Comparison of ENCODE assay signal across 30 mouse cellular contexts in genomic region chr16:21742898-21743297, GRCm38 (mm10). TPM values are rescaled to one million over a fixed set of nuclear protein-coding genes. Genes with fewer than 3 reads are reported as not detected.
DNase-seq lines count a peak whose midpoint lies in the region; ATAC-seq and TF ChIP-seq lines count a peak whose summit lies in the region.
"Had no signal": no experiment of that assay in that cellular context is flagged by ENCODE, and none has a peak within 500 bp of the region (broad histone marks: within the 10 kb centered on the region; RNA-seq: fewer than 3 reads in every experiment).

No protein-coding gene starts in this region.

- H3K27me3 ChIP-seq in embryonic facial prominence, embryonic 14.5 days (replicated peaks; ENCODE audit: control insufficient read depth, insufficient read depth, low read length), result no peaks in the 10 kb centered on the region
- no peaks in the 10 kb centered on the region for H3K27me3 ChIP-seq in embryonic facial prominence, embryonic 10.5 days (replicated peaks; ENCODE audit: low read depth, poor library complexity, severe bottlenecking)
- no peaks in the 10 kb centered on the region for H3K27me3 ChIP-seq in liver, embryonic 15.5 days
- no peaks in the 10 kb centered on the region for H3K27me3 ChIP-seq in liver, embryonic 11.5 days (replicated peaks; ENCODE audit: control insufficient read depth, insufficient read depth, low read length)
- no peaks in the 10 kb centered on the region for H3K27me3 ChIP-seq in forebrain, postnatal 0 days (ENCODE audit: insufficient read depth, low read length)
- H3K27me3 ChIP-seq: embryonic facial prominence, embryonic 13.5 days; heart, embryonic 15.5 days; hindbrain, embryonic 13.5 days; neural tube, embryonic 13.5 days had no signal

- H3K27ac ChIP-seq in embryonic facial prominence, embryonic 14.5 days (replicated peaks; ENCODE audit: low read depth, low read length), result no peak overlapping the region
- no peak overlapping the region for H3K27ac ChIP-seq in embryonic facial prominence, embryonic 10.5 days (replicated peaks)
- H3K27ac ChIP-seq in liver, embryonic 15.5 days (replicated peaks), result peak overlapping the region; percentile 35; the same call in 1 of the 2 replicates
- no peak overlapping the region for H3K27ac ChIP-seq in liver, embryonic 11.5 days (ENCODE audit: low read depth, low read length)
- H3K27ac ChIP-seq in forebrain, postnatal 0 days (ENCODE audit: low read depth, low read length), result no peak overlapping the region
- H3K27ac ChIP-seq: embryonic facial prominence, embryonic 13.5 days; heart, embryonic 15.5 days; hindbrain, embryonic 13.5 days; neural tube, embryonic 13.5 days had no signal

- H3K4me2 ChIP-seq in embryonic facial prominence, embryonic 14.5 days (ENCODE audit: low read depth, low read length), result no peak overlapping the region
- H3K4me2 ChIP-seq in liver, embryonic 15.5 days, result no peak overlapping the region
- no peak overlapping the region for H3K4me2 ChIP-seq in liver, embryonic 11.5 days
- no peak overlapping the region for H3K4me2 ChIP-seq in forebrain, postnatal 0 days (ENCODE audit: low read depth)
- H3K4me2 ChIP-seq: embryonic facial prominence, embryonic 13.5 days; heart, embryonic 15.5 days; hindbrain, embryonic 13.5 days; lung, embryonic 14.5 days; midbrain, embryonic 11.5 days; neural tube, embryonic 13.5 days had no signal

- 90% methylated on average over 5 of the region's 5 CpGs for WGBS in embryonic facial prominence, embryonic 14.5 days
- 92% methylated on average over 5 of the region's 5 CpGs for WGBS in embryonic facial prominence, embryonic 10.5 days
- WGBS in liver, embryonic 15.5 days (ENCODE audit: insufficient replicate concordance), result 68% methylated on average over 5 of the region's 5 CpGs
- 85% methylated on average over 5 of the region's 5 CpGs for WGBS in liver, embryonic 11.5 days
- 95% methylated on average over 5 of the region's 5 CpGs for WGBS in forebrain, postnatal 0 days

- no peak; the same call in 1 of the 2 replicates for ATAC-seq in embryonic facial prominence, embryonic 14.5 days (ENCODE audit: low read depth)
- ATAC-seq in liver, embryonic 15.5 days (ENCODE audit: insufficient read depth), result no peak
- no peak for ATAC-seq in liver, embryonic 11.5 days (replicated peaks; ENCODE audit: low FRiP score)
- 0 out of 2 replicates have a peak, but pooled peaks have one; percentile 12 for ATAC-seq in megakaryocyte-erythroid progenitor cell, adult 5-6 weeks (replicated peaks; ENCODE audit: low FRiP score, low TSS enrichment, poor library complexity, severe bottlenecking)
- no peak for ATAC-seq in forebrain, postnatal 0 days
- ATAC-seq: forebrain, embryonic 16.5 days; intestine, postnatal 0 days had no signal

- no peak overlapping the region for H3K4me3 ChIP-seq in embryonic facial prominence, embryonic 14.5 days (ENCODE audit: low read depth, low read length)
- H3K4me3 ChIP-seq in embryonic facial prominence, embryonic 10.5 days, result no peak overlapping the region
- no peak overlapping the region for H3K4me3 ChIP-seq in liver, embryonic 15.5 days (replicated peaks)
- H3K4me3 ChIP-seq in liver, embryonic 11.5 days (ENCODE audit: low read depth, low read length), result no peak overlapping the region
- H3K4me3 ChIP-seq in forebrain, postnatal 0 days (ENCODE audit: low read depth, low read length), result no peak overlapping the region
- H3K4me3 ChIP-seq: embryonic facial prominence, embryonic 13.5 days; erythroblast, embryonic 14.5 days; heart, embryonic 15.5 days; hindbrain, embryonic 13.5 days; neural tube, embryonic 13.5 days had no signal

- no peak for TF ChIP-seq CTCF in forebrain, postnatal 0 days (IDR thresholded peaks at IDR 0.05; ENCODE audit: low read depth)

- no peaks in the 10 kb centered on the region for H3K9me3 ChIP-seq in embryonic facial prominence, embryonic 14.5 days (ENCODE audit: control insufficient read depth, low read length)
- no peaks in the 10 kb centered on the region for H3K9me3 ChIP-seq in embryonic facial prominence, embryonic 10.5 days
- no peaks in the 10 kb centered on the region for H3K9me3 ChIP-seq in liver, embryonic 15.5 days (replicated peaks)
- no peaks in the 10 kb centered on the region for H3K9me3 ChIP-seq in liver, embryonic 11.5 days (ENCODE audit: control insufficient read depth, low read length)
- H3K9me3 ChIP-seq in forebrain, postnatal 0 days (ENCODE audit: low read length), result no peaks in the 10 kb centered on the region
- H3K9me3 ChIP-seq: embryonic facial prominence, embryonic 13.5 days; G1E; heart, embryonic 15.5 days; hindbrain, embryonic 13.5 days; neural tube, embryonic 13.5 days had no signal

- H3K4me1 ChIP-seq in embryonic facial prominence, embryonic 14.5 days (ENCODE audit: control insufficient read depth, insufficient read depth, low read length), result no peaks in the 10 kb centered on the region
- no peaks in the 10 kb centered on the region for H3K4me1 ChIP-seq in embryonic facial prominence, embryonic 10.5 days
- peaks cover 18% of the 10 kb centered on the region for H3K4me1 ChIP-seq in liver, embryonic 15.5 days (replicated peaks)
- no peaks in the 10 kb centered on the region for H3K4me1 ChIP-seq in liver, embryonic 11.5 days (replicated peaks; ENCODE audit: control insufficient read depth, insufficient read depth, low read length)
- no peaks in the 10 kb centered on the region for H3K4me1 ChIP-seq in forebrain, postnatal 0 days (ENCODE audit: insufficient read depth)
- H3K4me1 ChIP-seq: embryonic facial prominence, embryonic 13.5 days; hindbrain, embryonic 13.5 days; neural tube, embryonic 13.5 days had no signal

- no peaks in the 10 kb centered on the region for H3K36me3 ChIP-seq in embryonic facial prominence, embryonic 14.5 days (ENCODE audit: control insufficient read depth, insufficient read depth, low read length)
- no peaks in the 10 kb centered on the region for H3K36me3 ChIP-seq in embryonic facial prominence, embryonic 10.5 days (replicated peaks)
- H3K36me3 ChIP-seq in liver, embryonic 15.5 days (replicated peaks), result no peaks in the 10 kb centered on the region
- no peaks in the 10 kb centered on the region for H3K36me3 ChIP-seq in liver, embryonic 11.5 days (ENCODE audit: control insufficient read depth, insufficient read depth, low read length)
- no peaks in the 10 kb centered on the region for H3K36me3 ChIP-seq in forebrain, postnatal 0 days (ENCODE audit: insufficient read depth)
- H3K36me3 ChIP-seq: embryonic facial prominence, embryonic 13.5 days; G1E; heart, embryonic 15.5 days; hindbrain, embryonic 13.5 days; neural tube, embryonic 13.5 days had no signal

- DNase-seq in embryonic facial prominence, embryonic 14.5 days (ENCODE audit: low spot score), result peak; percentile 36
- no peak for DNase-seq in embryonic facial prominence, embryonic 10.5 days (ENCODE audit: low spot score)
- no peak for DNase-seq in liver, embryonic 11.5 days (ENCODE audit: low spot score)
- DNase-seq in adipocyte (ENCODE audit: low spot score), result no peak
- no peak for DNase-seq in forebrain, postnatal 0 days
- DNase-seq: adrenal gland, adult 2 months; cerebellum, adult 2 months; cerebellum, postnatal 25 days; embryo, embryonic 11 days; kidney, adult 9 months; kidney, postnatal 10 days; layer of hippocampus, adult 9-11 months; liver; lung, embryonic 14.5 days; right cerebral cortex, adult 18-20 months; spleen, adult 18-20 months; thymus, adult 18-20 months; thymus, postnatal 25 days had no signal

- no peak overlapping the region for H3K9ac ChIP-seq in embryonic facial prominence, embryonic 14.5 days (ENCODE audit: low read depth, low read length)
- no peak overlapping the region for H3K9ac ChIP-seq in liver, embryonic 15.5 days
- H3K9ac ChIP-seq in liver, embryonic 11.5 days (ENCODE audit: low read depth, low read length), result no peak overlapping the region
- H3K9ac ChIP-seq in forebrain, postnatal 0 days, result no peak overlapping the region
- H3K9ac ChIP-seq: embryonic facial prominence, embryonic 13.5 days; heart, embryonic 15.5 days; hindbrain, embryonic 13.5 days; lung, embryonic 14.5 days; neural tube, embryonic 13.5 days had no signal

RNA-seq across cellular contexts. Expression of gene Ehhadh, which starts 44.7 kb away (rescaled TPM):
- 2.2 and 2.5 TPM in 2 replicates for polyA plus RNA-seq in embryonic facial prominence, embryonic 14.5 days (2014; fragmentation: Nextera tagmentation; extraction: Ambion mirVana)
- polyA plus RNA-seq in embryonic facial prominence, embryonic 10.5 days (2016; fragmentation: Nextera tagmentation; extraction: Ambion mirVana), result 1.8 and 2.1 TPM in 2 replicates
- polyA plus RNA-seq in liver, embryonic 15.5 days (2015; fragmentation: Nextera tagmentation; extraction: Ambion mirVana), result 10.5 and 11.3 TPM in 2 replicates
- polyA plus RNA-seq in liver, embryonic 11.5 days (2014; fragmentation: Nextera tagmentation; extraction: Ambion mirVana), result 5.3 and 6.7 TPM in 2 replicates
- 5.6 and 5.8 TPM in 2 replicates for total RNA-seq in megakaryocyte-erythroid progenitor cell, adult 5-6 weeks (2014; fragmentation: Nextera tagmentation)
- 6.1 and 8.7 TPM in 2 replicates for total RNA-seq in megakaryocyte-erythroid progenitor cell, adult 5-6 weeks (2017)
- 1.6 and 1.9 TPM in 2 replicates for total RNA-seq in forebrain, postnatal 0 days (2014; rRNA removed)
- polyA plus RNA-seq in forebrain, postnatal 0 days (2015; fragmentation: Nextera tagmentation; extraction: Ambion mirVana), result 1.3 and 1.4 TPM in 2 replicates

RNA-seq across cellular contexts. Expression of gene 2510009E07Rik, which starts 48.4 kb away (rescaled TPM):
- polyA plus RNA-seq in embryonic facial prominence, embryonic 14.5 days (2014; fragmentation: Nextera tagmentation; extraction: Ambion mirVana), result 22.9 and 23.9 TPM in 2 replicates
- polyA plus RNA-seq in embryonic facial prominence, embryonic 10.5 days (2016; fragmentation: Nextera tagmentation; extraction: Ambion mirVana), result 12.7 and 14.2 TPM in 2 replicates
- polyA plus RNA-seq in liver, embryonic 15.5 days (2015; fragmentation: Nextera tagmentation; extraction: Ambion mirVana), result 3.0 TPM in 2 replicates
- 5.6 and 5.7 TPM in 2 replicates for polyA plus RNA-seq in liver, embryonic 11.5 days (2014; fragmentation: Nextera tagmentation; extraction: Ambion mirVana)
- 0.25 and 0.57 TPM in 2 replicates for total RNA-seq in megakaryocyte-erythroid progenitor cell, adult 5-6 weeks (2014; fragmentation: Nextera tagmentation)
- total RNA-seq in megakaryocyte-erythroid progenitor cell, adult 5-6 weeks (2017), result 0.23 and 2.4 TPM in 2 replicates
- 37.0 and 37.6 TPM in 2 replicates for total RNA-seq in forebrain, postnatal 0 days (2014; rRNA removed)
- 30.6 and 40.5 TPM in 2 replicates for polyA plus RNA-seq in forebrain, postnatal 0 days (2015; fragmentation: Nextera tagmentation; extraction: Ambion mirVana)
- polyA plus RNA-seq: erythroblast, embryonic 14.5 days; G1E had no signal

RNA-seq across cellular contexts. Expression of gene Map3k13, which starts 51.2 kb away (rescaled TPM):
- 0.84 and 0.95 TPM in 2 replicates for polyA plus RNA-seq in embryonic facial prominence, embryonic 14.5 days (2014; fragmentation: Nextera tagmentation; extraction: Ambion mirVana)
- polyA plus RNA-seq in embryonic facial prominence, embryonic 10.5 days (2016; fragmentation: Nextera tagmentation; extraction: Ambion mirVana), result 1.9 and 2.1 TPM in 2 replicates
- polyA plus RNA-seq in liver, embryonic 15.5 days (2015; fragmentation: Nextera tagmentation; extraction: Ambion mirVana), result 0.38 and 0.53 TPM in 2 replicates
- 0.55 and 0.59 TPM in 2 replicates for polyA plus RNA-seq in liver, embryonic 11.5 days (2014; fragmentation: Nextera tagmentation; extraction: Ambion mirVana)
- total RNA-seq in megakaryocyte-erythroid progenitor cell, adult 5-6 weeks (2014; fragmentation: Nextera tagmentation), result 0.67 and 1.5 TPM in 2 replicates
- 0.14 and 0.15 TPM in 2 replicates for total RNA-seq in megakaryocyte-erythroid progenitor cell, adult 5-6 weeks (2017)
- 7.0 and 8.7 TPM in 2 replicates for total RNA-seq in forebrain, postnatal 0 days (2014; rRNA removed)
- 1.3 and 3.0 TPM in 2 replicates for polyA plus RNA-seq in forebrain, postnatal 0 days (2015; fragmentation: Nextera tagmentation; extraction: Ambion mirVana)
- total RNA-seq: megakaryocyte progenitor cell, adult 5-6 weeks had no signal
